Mouse (Mus musculus): ENCODE results near the gene Per1.

The Per1 gene

GRCm38 (mm10) chr11:69064259-69065133 lies 30.5 kb upstream of the Per1 start:
- in situ Hi-C loops (cut with MboI; ENCODE audit: low sequenced_read_pairs): no loop called here

DNA sequence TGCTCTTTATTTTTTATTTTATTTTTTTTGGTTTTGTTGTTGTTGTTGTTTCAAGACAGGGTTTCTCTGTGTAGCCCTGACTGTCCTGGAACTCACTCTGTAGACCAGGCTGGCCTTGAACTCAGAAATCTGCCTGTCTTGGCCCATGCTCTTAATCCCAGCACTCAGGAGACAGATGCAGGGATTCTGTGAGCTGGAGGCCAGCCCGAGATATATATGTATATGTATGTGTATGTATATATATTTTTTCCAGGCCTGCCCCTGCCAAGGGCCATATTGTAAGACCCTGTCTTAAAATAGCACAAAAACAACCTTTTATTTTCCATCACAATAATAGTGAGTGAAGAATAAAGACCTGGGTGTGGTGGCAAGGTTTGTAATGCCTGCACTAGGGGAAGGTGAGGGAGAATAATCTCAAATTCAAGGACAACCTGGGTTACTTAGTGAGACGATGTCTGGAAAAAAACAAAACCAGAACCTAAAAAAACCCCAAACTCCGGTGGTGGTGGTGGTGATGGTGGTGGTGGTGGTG lies 29.6 kb upstream of the Per1 start:
- in situ Hi-C loops (cut with MboI; ENCODE audit: low sequenced_read_pairs): no loop called here

- in situ Hi-C loops (cut with MboI; ENCODE audit: low sequenced_read_pairs): no loop called here
Measured at GRCm38 (mm10) chr11:69066163-69066861, 28.7 kb upstream of the Per1 start.

- in situ Hi-C loops (cut with MboI; ENCODE audit: low sequenced_read_pairs): no loop called here
Measured at GRCm38 (mm10) chr11:69066956-69067355, 28.1 kb upstream of the Per1 start.

DNA sequence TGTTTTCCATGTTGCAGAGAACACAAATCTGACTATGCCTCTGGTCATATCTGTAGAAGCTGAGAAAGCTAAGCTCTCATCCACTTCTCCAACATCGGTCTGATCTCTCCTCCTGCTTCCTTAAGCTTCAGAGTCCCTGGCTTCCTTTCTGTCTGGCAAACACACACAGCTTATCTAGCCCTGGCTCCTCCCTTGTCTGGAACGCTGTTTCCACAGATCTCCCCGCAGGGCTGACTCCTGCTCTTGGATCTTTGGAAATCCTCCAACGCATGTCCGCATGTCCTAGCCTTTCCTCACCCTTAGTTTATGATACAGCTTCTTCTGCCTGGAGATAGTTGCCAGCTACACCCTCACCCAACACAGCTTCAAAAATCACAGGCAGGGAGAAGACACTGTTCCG lies 27.4 kb upstream of the Per1 start:
- in situ Hi-C loops (cut with MboI; ENCODE audit: low sequenced_read_pairs): no loop called here

- in situ Hi-C loops (cut with MboI; ENCODE audit: low sequenced_read_pairs): no loop called here
Measured at GRCm38 (mm10) chr11:69070093-69070492, 24.9 kb upstream of the Per1 start.

DNA sequence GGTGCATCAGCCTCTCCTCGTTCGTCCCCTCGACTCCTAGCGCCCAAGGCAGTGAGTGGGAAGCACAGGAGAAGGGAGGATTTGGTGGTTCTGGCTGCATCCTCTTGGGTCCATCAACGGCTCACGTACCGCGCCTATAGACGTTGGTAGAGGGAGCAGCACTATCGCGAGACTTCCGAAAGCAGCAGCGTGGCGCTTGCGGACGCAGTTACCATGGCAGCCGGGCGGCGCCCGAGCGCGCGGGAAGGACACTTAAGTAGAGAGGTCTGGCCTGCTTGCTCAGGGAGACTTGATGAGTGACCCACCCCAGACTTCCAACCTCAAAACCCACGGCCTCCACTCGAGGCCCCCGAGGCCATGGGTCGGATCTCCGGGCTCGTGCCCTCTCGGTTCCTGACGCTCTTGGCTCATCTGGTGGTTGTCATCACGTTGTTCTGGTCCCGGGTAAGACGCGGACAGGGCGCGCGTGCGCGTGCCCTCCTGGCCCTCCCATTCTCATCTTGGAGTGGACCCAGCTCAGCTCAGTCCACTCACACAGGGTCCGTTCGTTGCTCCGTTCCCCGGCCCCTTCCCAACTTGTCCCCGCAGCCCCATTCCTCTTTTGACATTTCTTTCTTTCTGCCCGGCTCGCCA lies 24.3 kb upstream of the Per1 start, which contains the start of gene Tmem107:
Gene Tmem107, plus strand, starts transcription at position 217 of the 633 bp plus-strand sequence.
- in situ Hi-C loops (cut with MboI; ENCODE audit: low sequenced_read_pairs): no loop called here

DNA sequence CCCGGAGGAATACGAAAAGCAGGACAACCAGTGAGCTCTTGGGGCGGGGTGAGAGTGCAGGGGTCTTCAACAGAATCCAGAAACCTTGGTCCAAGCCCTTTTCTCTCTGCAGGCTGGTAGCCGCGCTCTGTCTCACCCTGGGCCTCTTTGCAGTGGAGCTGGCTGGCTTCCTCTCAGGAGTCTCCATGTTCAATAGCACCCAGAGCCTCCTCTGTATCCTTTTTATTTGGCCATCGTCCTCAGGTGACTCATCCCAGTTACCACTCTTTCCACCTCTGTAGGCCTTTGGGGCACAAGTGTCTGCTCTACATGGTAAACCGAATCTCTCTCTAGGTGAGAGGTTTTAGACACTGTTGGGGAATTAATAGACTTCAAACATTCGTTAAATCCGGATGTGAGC lies 23.8 kb upstream of the Per1 start:
- in situ Hi-C loops (cut with MboI; ENCODE audit: low sequenced_read_pairs): no loop called here

DNA sequence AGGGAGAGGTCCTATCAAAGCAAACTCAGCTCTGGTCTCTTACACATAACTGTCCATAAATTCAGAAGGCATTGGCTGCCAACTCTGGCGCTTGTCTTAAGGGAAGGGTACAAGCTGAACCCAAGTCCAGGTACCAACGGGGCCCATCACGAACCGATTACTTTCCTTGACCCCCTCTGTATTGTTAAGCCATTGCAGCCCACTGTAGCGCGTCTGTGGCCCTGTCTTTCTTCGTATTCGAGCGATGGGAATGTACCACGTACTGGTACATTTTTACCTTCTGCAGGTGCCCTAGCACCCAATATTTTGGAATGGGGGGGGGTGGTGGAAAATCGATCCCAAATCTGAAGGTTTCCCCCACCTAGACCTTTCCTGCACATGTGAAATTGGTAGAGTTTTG lies 22.8 kb upstream of the Per1 start:
- in situ Hi-C loops (cut with MboI; ENCODE audit: low sequenced_read_pairs): no loop called here

GRCm38 (mm10) chr11:69072666-69073064 lies 22.4 kb upstream of the Per1 start:
- in situ Hi-C loops (cut with MboI; ENCODE audit: low sequenced_read_pairs): no loop called here

GRCm38 (mm10) chr11:69073065-69073888 lies 21.7 kb upstream of the Per1 start:
- in situ Hi-C loops (cut with MboI; ENCODE audit: low sequenced_read_pairs): no loop called here

- in situ Hi-C loops (cut with MboI; ENCODE audit: low sequenced_read_pairs): no loop called here
Measured at GRCm38 (mm10) chr11:69073951-69074775, 20.9 kb upstream of the Per1 start.

- in situ Hi-C loops (cut with MboI; ENCODE audit: low sequenced_read_pairs): no loop called here
Measured at GRCm38 (mm10) chr11:69074776-69075069, 20.3 kb upstream of the Per1 start.

GRCm38 (mm10) chr11:69075764-69076479 lies 19.1 kb upstream of the Per1 start:
- in situ Hi-C loops (cut with MboI; ENCODE audit: low sequenced_read_pairs): no loop called here

DNA sequence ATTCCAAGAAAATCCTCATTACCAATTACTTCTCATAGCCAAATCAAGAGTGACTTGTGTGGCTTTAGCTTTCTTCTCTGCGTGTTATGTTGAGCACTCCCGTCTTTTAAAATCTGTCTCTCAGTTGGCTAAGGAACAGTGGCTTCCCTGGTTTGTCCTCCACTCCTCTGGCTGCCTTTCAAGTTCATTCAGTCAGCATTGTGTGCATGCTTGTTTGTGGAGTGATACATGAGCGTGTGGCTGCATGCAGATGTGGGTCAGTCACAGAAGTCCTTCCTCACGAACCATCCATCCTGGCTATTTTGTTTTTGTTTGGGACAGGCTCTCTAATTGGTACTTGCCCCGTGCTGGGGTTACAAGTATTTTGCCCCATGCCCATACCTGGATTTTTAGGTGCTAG lies 18.4 kb upstream of the Per1 start:
- in situ Hi-C loops (cut with MboI; ENCODE audit: low sequenced_read_pairs): no loop called here

DNA sequence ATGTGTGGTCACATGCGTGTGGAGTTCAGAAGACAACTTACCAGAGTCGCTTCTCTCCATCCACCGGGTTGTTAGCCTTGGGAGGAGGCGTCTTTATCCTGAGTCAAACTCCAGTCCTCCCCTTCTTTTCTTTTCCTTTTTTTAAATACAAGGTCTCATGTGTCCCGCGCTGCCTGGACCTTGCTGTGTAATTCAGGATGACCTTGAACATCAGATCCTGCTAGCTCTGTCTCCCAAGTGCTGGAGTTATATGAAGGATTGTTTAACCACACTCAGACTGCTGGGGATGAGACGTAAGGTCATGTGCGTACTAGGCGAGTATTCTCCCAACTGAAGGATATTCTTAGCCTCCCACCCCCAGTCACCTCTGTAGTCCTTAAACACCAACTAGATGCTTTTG lies 17.7 kb upstream of the Per1 start:
- in situ Hi-C loops (cut with MboI; ENCODE audit: low sequenced_read_pairs): no loop called here

- in situ Hi-C loops (cut with MboI; ENCODE audit: low sequenced_read_pairs): no loop called here
Measured at GRCm38 (mm10) chr11:69078041-69078440, 17.0 kb upstream of the Per1 start.

GRCm38 (mm10) chr11:69078805-69079438 lies 16.1 kb upstream of the Per1 start:
- in situ Hi-C loops (cut with MboI; ENCODE audit: low sequenced_read_pairs): no loop called here

Measured in CH12F3 (cell line).